Mouse (Mus musculus) gastrocnemius, postnatal 14 days (tissue): ENCODE measurements around the gene Ighmbp2. TPM values are rescaled to one million over a fixed set of nuclear protein-coding genes. Genes with fewer than 3 reads are reported as not detected.
"Not testable (repeated sequence)": the region's sequence is repeated elsewhere in the genome, so short reads cannot be mapped to it uniquely, and the experiment has no call there.

Experiments
- DNase-seq: peaks from one replicate; pipeline ENCODE4 v3.0.0; 2021; ENCODE audit warnings: mixed read lengths
- intact Hi-C: fragments of 180-260 bp; cut with DNase I; formaldehyde crosslinking; loops from one replicate; pipeline ENCODE4 v1.15.1; 2025; ENCODE audit warnings: low total_unique reads
- total RNA-seq, 2 experiments: library from RNA; stranded (reverse); gene quantifications; 2 replicates each; pipeline ENCODE4 v1.2.3; 2021

Gene Ighmbp2
- total RNA-seq, 2 experiments from 2014 or later = 3.6 to 4.0 TPM

DNA sequence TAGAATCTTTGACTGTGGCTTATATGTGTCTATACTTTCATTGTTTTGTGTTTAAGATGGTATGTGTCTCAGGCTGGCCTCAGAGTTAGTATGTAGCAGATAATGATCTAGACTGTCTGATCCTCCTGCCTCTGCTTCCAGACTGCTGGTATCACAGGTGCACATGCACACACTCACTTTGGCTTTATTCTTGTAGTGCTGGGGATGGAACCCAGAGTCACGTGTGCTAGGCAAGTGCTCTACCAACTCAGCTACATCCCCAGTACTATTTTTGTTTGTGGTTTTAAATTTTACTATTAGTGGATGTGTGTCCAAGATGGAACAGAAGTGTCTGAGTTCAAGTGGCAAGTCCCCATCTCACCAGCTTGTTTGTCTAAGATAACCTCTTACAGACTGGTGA, 10.2 kb upstream of the Ighmbp2 start:
- intact Hi-C loops = loop anchor here (5.0 kb wide), 1 partner anchor 154 kb away; no protein-coding TSS in a partner anchor

GRCm38 (mm10) chr19:3292028-3292427, 9.2 kb upstream of the Ighmbp2 start:
- intact Hi-C loops = loop anchor here (5.0 kb wide), 1 partner anchor 155 kb away; no protein-coding TSS in a partner anchor
- peak; percentile 58 for DNase-seq

More for the DNA sequence above, 10.2 kb upstream of the Ighmbp2 start:
- no peak for DNase-seq

DNA sequence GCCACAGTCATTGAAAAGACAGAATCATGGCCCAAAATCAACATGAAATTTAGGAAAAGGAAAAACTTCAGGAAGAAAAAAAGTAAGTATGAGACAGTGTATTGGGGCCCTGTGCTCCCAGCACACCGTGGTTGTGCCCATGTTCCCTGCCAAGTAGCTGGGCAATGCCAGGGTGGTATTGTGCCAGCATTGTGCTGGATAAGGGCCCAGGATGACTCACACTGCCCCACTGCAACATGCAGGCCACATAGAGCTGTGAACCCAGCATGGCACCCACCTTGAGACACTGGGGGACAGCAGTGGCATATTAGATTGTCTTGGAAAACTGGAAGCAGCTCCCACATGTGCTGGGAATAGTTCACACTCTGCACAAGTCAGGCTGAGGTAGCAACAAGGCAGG, 6.2 kb upstream of the Ighmbp2 start:
- no peak for DNase-seq
- intact Hi-C loops = no loop called here

- intact Hi-C loops = no loop called here
- DNase-seq = no peak
Measured at GRCm38 (mm10) chr19:3281886-3282285, 931 bp downstream of the Ighmbp2 start.

GRCm38 (mm10) chr19:3275744-3276365, 7.0 kb downstream of the Ighmbp2 start:
- DNase-seq = no peak
- intact Hi-C loops = no loop called here

- DNase-seq = no peak
- intact Hi-C loops = no loop called here
Measured at GRCm38 (mm10) chr19:3273331-3273730, 9.5 kb downstream of the Ighmbp2 start.

- no peak for DNase-seq
- intact Hi-C loops = no loop called here
Measured at GRCm38 (mm10) chr19:3271366-3271765, 11.5 kb downstream of the Ighmbp2 start.

DNA sequence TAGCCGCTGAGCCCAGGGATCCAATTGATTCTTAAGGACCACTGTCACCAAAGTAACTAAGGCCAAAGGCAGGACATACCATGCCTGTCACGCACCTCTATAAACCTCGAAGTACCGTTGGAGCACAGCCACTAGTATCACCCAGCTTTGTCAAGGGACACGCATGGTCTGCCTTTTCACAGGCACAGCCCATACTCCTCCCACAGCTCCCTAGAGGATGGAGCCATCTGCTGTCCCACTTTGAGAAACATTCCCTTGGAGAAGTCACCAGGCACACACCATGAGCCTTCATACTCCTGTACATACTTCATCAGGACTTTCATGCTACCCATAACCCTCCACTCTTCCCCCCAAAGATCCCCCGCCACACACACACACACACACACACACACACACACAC, 13.0 kb downstream of the Ighmbp2 start:
- intact Hi-C loops = no loop called here
- no peak for DNase-seq

GRCm38 (mm10) chr19:3269279-3269678, 13.5 kb downstream of the Ighmbp2 start:
- intact Hi-C loops = no loop called here
- no peak for DNase-seq

DNA sequence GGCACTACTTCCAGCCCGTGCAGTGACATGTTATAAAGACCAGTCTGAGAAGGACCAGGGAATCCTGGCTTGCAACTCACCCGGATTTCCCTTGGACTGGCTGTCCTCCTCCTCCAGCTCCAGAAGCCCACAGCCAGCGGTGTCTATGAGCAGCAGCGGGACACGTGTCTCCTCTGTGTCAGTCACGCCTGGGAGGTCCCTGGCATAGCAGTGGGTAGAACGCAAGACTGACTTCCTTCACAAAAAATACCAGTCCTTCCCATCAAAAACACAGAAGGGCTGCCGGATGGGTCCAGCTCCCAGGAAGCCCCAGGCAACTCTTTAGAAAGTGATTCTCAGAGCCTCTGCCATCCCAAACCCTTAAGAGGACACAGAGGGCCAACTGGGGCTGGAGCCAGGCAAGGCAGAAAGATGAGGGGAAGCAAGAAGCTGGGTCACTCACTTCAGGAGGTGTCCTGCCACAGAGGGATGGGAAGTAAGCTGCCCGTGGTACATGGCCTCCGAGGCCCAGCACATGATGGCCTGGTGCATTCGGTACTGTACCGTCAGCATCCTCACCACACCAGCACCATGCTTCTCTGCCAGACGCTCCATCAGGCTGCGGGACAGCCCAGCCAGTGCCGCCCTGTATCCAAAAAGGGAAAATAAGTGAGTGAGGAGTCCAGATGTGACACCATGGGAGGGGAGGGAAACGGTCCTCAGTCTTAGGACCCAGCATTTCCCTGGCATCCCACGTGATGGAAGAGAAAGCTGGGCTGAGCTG, 14.4 kb downstream of the Ighmbp2 start:
- no peak for DNase-seq
- intact Hi-C loops = no loop called here

DNA sequence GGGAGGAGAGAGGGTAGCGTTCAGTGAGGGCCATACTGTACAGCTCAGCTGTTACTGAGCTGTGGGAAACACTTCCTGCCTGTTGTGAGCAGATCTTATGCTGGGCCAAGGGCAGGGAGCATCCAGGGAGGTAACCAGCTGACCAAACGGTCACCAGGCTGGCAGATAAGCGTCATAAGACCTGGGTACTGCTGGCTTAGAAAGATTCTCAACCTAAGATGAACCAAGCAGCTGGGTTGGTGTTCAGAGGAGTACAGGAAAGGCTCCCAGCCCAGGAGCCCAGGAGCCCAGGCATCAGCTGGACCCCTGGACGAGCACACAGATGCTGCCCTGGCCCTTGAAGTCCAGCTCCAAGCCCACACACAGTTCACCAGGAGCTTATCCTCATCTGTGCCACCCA, 15.5 kb downstream of the Ighmbp2 start:
- DNase-seq = no peak
- intact Hi-C loops = no loop called here

GRCm38 (mm10) chr19:3266676-3267075, 16.1 kb downstream of the Ighmbp2 start:
- intact Hi-C loops = no loop called here
- DNase-seq = no peak

DNA sequence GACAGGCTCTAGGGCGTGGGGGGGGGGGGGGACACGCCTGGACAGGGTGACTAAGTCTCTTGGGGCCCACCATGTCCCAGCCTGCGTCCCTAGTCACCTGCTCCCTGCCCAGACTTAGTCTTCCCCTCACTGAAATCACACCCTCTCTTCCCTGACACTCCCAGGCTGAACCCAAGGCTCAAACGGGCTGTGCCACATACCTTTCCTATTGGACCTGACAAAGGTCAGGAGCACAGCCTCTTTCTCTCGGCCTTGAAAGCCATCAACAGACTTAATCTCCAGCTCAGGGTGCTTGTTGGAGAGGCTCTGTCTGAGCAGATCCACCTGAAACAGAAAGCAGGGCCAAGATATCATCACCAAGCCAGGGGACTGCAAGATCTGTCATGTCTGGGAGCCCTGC, 16.7 kb downstream of the Ighmbp2 start:
- DNase-seq = no peak
- intact Hi-C loops = no loop called here

DNA sequence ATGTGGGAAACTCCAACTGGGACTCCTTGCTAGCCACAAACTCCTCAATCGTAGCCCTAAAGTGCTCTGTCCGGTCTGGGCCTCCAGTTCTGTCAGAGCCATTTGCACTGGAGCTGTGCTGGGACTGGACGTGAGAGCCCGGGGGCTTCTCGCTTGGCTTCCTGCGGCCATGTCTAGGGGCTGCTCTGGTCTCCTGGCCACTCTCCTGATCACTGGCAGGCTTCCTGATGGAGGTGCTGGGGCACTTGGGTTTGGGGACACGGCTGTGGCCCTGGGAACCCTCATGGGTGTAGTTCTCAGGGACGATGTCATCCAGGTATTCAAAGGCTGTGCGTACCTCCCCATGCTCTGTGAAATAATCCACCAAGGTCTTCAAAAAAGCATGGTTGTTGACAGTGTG, 17.6 kb downstream of the Ighmbp2 start:
- intact Hi-C loops = no loop called here
- DNase-seq = no peak

DNA sequence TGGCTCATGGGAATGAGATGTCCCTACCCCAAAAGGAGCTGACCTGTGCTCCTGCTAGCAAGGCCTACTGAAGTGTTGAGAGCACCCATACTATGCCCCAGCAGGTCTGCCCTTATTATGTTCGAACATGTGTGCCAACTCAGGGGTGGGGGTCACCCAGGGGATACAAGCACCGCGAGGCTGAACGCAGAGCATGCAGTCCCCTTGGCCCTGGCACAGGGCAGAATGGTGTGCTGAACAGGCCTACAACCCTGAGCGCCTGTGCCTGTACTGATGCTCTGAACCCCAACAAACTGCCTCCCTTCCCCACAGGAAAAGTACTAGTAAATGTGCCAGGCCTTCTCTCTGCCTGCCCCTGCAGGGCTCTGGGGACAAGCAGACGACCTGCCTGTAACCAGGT, 18.5 kb downstream of the Ighmbp2 start:
- no peak for DNase-seq
- intact Hi-C loops = no loop called here

GRCm38 (mm10) chr19:3261764-3262525, 20.9 kb downstream of the Ighmbp2 start:
- no peak for DNase-seq
- intact Hi-C loops = no loop called here

GRCm38 (mm10) chr19:3261336-3261735, 21.5 kb downstream of the Ighmbp2 start:
- intact Hi-C loops = no loop called here
- no peak for DNase-seq

DNA sequence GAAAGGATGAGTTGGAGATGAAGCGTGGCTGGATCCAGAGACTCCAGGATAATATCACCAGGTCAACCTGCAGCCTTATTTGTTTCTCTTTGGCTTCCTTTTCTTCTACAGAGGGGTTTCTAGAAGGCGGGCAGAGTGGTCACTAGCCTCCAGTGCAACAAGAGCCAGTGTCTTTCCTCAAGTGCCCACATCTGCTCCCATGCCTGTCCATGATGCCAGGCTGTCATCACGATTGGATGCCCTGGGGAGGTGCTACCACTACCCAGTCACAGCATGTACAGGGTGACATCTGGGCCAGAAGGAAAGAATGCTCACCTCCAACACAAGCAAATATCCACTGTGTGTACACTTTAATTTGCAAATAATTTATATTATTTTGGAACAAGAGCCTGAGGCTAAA, 22.2 kb downstream of the Ighmbp2 start:
- no peak for DNase-seq
- intact Hi-C loops = no loop called here

- intact Hi-C loops = no loop called here
- no peak for DNase-seq
Measured at GRCm38 (mm10) chr19:3260016-3260415, 22.8 kb downstream of the Ighmbp2 start.

- intact Hi-C loops, DNase-seq: not testable (repeated sequence)
Measured at GRCm38 (mm10) chr19:3225261-3225660, 57.6 kb downstream of the Ighmbp2 start.
